Mouse (Mus musculus): Measurements from ENCODE around the gene Il1rn.

The Il1rn gene

GRCm38 (mm10) chr2:24336545-24336944 lies at the start of gene Il1rn:
Gene Il1rn (plus strand): TSS chr2:24336853.
- no peak for DNase-seq

GRCm38 (mm10) chr2:24290896-24291295 lies 45.8 kb upstream of the Il1rn start, which contains the start of gene Il1f10:
Gene Il1f10 (plus strand): TSS chr2:24291196.
- no peak for DNase-seq

- DNase-seq: no peak
Measured at GRCm38 (mm10) chr2:24294616-24295015, 42.0 kb upstream of the Il1rn start.

GRCm38 (mm10) chr2:24296837-24297236 lies 39.8 kb upstream of the Il1rn start:
- peak; percentile 21 to 51 for DNase-seq

GRCm38 (mm10) chr2:24311302-24312001 lies 25.2 kb upstream of the Il1rn start:
- DNase-seq: no peak

- no peak for DNase-seq
Measured at GRCm38 (mm10) chr2:24316919-24317318, 19.7 kb upstream of the Il1rn start.

- no peak for DNase-seq
Measured at GRCm38 (mm10) chr2:24317919-24318598, 18.6 kb upstream of the Il1rn start.

- no peak for DNase-seq
Measured at GRCm38 (mm10) chr2:24335333-24335732, 1.3 kb upstream of the Il1rn start.

GRCm38 (mm10) chr2:24341395-24341885 lies 4.8 kb downstream of the Il1rn start:
- DNase-seq: no peak

- DNase-seq: no peak
Measured at GRCm38 (mm10) chr2:24344619-24345018, 8.0 kb downstream of the Il1rn start.

GRCm38 (mm10) chr2:24345056-24345455 lies 8.4 kb downstream of the Il1rn start:
- DNase-seq: no peak

- DNase-seq: no peak
Measured at GRCm38 (mm10) chr2:24347926-24348325, 11.3 kb downstream of the Il1rn start.

- DNase-seq: no peak
Measured at GRCm38 (mm10) chr2:24351159-24351558, 14.5 kb downstream of the Il1rn start.

GRCm38 (mm10) chr2:24353042-24353441 lies 16.4 kb downstream of the Il1rn start:
- no peak for DNase-seq

- DNase-seq: peak; percentile 7
Measured at GRCm38 (mm10) chr2:24357642-24358041, 21.0 kb downstream of the Il1rn start.

- DNase-seq: no peak
Measured at GRCm38 (mm10) chr2:24359347-24359746, 22.7 kb downstream of the Il1rn start.

GRCm38 (mm10) chr2:24363818-24364217 lies 27.2 kb downstream of the Il1rn start:
- no peak for DNase-seq

GRCm38 (mm10) chr2:24366214-24366975 lies 29.7 kb downstream of the Il1rn start:
- DNase-seq: no peak

GRCm38 (mm10) chr2:24367030-24367894 lies 30.6 kb downstream of the Il1rn start, which contains the start of gene Psd4:
Gene Psd4 (plus strand): TSS chr2:24367580.
- peak in 1 of 2 experiments; percentile 9 for DNase-seq

GRCm38 (mm10) chr2:24367895-24368261 lies 31.2 kb downstream of the Il1rn start:
- no peak for DNase-seq

- DNase-seq: no peak
Measured at GRCm38 (mm10) chr2:24378747-24379450, 42.2 kb downstream of the Il1rn start.

Measured in cerebellum, adult 18-20 months (tissue).